Mouse (Mus musculus) cerebellum, adult 2 months (tissue): ENCODE results near the gene Vmn1r84. TPM values are rescaled to one million over a fixed set of nuclear protein-coding genes. Genes with fewer than 3 reads are reported as not detected.

Experiments
- DNase-seq, 2 experiments: peaks; one replicate each; pipeline ENCODE4 v3.0.0; 2021
- H3K27ac ChIP-seq: fragments of 200-500 bp; 2 replicates; pipeline ENCODE4 v1.5.1; 2012; ENCODE audit warnings: low read length, control low read depth, inconsistent platforms; ENCODE audit not compliant: insufficient read depth
- H3K27me3 ChIP-seq: fragments of 200-500 bp; 2 replicates; pipeline ENCODE4 v1.6.1; 2012; ENCODE audit warnings: inconsistent platforms, mild to moderate bottlenecking, low read length, moderate library complexity; ENCODE audit not compliant: control insufficient read depth, insufficient read depth
- H3K4me1 ChIP-seq: fragments of 200-500 bp; 2 replicates; pipeline ENCODE4 v1.6.1; 2011; ENCODE audit warnings: low read length; ENCODE audit not compliant: control insufficient read depth, insufficient read depth
- H3K4me3 ChIP-seq: fragments of 200-500 bp; replicated peaks from 2 replicates; pipeline ENCODE3; 2011; ENCODE audit warnings: mild to moderate bottlenecking, low read depth, low read length, control low read depth; ENCODE audit not compliant: insufficient read depth
- CTCF ChIP-seq: fragments of 200-500 bp; IDR thresholded peaks from 2 replicates; pipeline ENCODE4 v1.5.1; 2011; ENCODE audit warnings: low read depth, mild to moderate bottlenecking, control low read depth, low read length, moderate library complexity, borderline replicate concordance; ENCODE audit not compliant: insufficient read depth
- POLR2A ChIP-seq: fragments of 200-500 bp; IDR thresholded peaks from 2 replicates; pipeline ENCODE4 v1.6.1; 2011; ENCODE audit warnings: low read length, control low read depth, borderline replicate concordance; ENCODE audit not compliant: insufficient read depth
- WGBS: fragments of 180-500 bp; shearing (Covaris S2); methylation state at CpG from one replicate; pipeline ENCODE4 v1.1.7; 2018; 5-methylcytosine and 5-hydroxymethylcytosine counted together
- polyA plus RNA-seq: library from polyadenylated mRNA; depleted of rRNA; stranded (reverse); fragments of >200 nt; gene quantifications from 2 replicates; pipeline ENCODE4 v1.2.3, GENCODE M21; 2012; rRNA removed

Vmn1r84 gene
- not detected in 2 replicates for polyA plus RNA-seq

- TF ChIP-seq POLR2A (no peak), CTCF (no peak)
- Histone ChIP-seq H3K27me3 (no peaks in the 10 kb centered on the region), H3K4me3 (no peak within 1 kb of the TSS), H3K4me1 (no peaks in the 10 kb centered on the region), H3K27ac (no peak within 1 kb of the TSS)
- 43% methylated on average over 1 of the region's 1 CpGs for WGBS
- DNase-seq, result no peak
These were observed at the start of gene Vmn1r84 for GRCm38 (mm10) chr7:12369173-12369572. Gene Vmn1r84 (minus strand): TSS chr7:12369273.

- Histone ChIP-seq H3K27me3 (no peaks in the 10 kb centered on the region), H3K4me1 (no peaks in the 10 kb centered on the region), H3K4me3 (no peak within 1 kb of the TSS), H3K27ac (no peak within 1 kb of the TSS)
- no peak for TF ChIP-seq CTCF
- no peak for TF ChIP-seq POLR2A
- whole genome bisulfite sequencing, result 73% methylated on average over 2 of the region's 2 CpGs
- no peak for DNase-seq
These were observed 39.7 kb downstream of the Vmn1r84 start, which contains the start of gene Vmn1r83 for GRCm38 (mm10) chr7:12329381-12329780. Gene Vmn1r83 (minus strand): TSS chr7:12329481.

Other genes starting within 250 kb of the Vmn1r84 start
- gene Vmn1r78, start 219.0 kb downstream of the Vmn1r84 start, polyA plus RNA-seq, result not detected in 2 replicates
- not detected in 2 replicates for gene Vmn1r79, start 198.0 kb downstream of the Vmn1r84 start, polyA plus RNA-seq
- not detected in 2 replicates for gene Vmn1r80, start 180.0 kb downstream of the Vmn1r84 start, polyA plus RNA-seq
- gene Vmn1r81, start 101.0 kb downstream of the Vmn1r84 start, polyA plus RNA-seq, result not detected in 2 replicates
- gene Vmn1r82, start 68.8 kb downstream of the Vmn1r84 start, polyA plus RNA-seq, result not detected in 2 replicates
- not detected in 2 replicates for gene Vmn1r83, start 39.8 kb downstream of the Vmn1r84 start, polyA plus RNA-seq
- gene Zfp551, start 53.5 kb upstream of the Vmn1r84 start, polyA plus RNA-seq, result 2.9 and 3.3 TPM in 2 replicates
- 10.8 and 12.4 TPM in 2 replicates for gene Zfp606, start 109.0 kb upstream of the Vmn1r84 start, polyA plus RNA-seq
- not detected in 2 replicates for gene 2900092C05Rik, start 143.2 kb upstream of the Vmn1r84 start, polyA plus RNA-seq
- under 0.01 and 0.02 TPM in 2 replicates for gene Vmn2r53, start 239.5 kb upstream of the Vmn1r84 start, polyA plus RNA-seq